Mouse (Mus musculus) forebrain, postnatal 0 days (tissue): Measurements from ENCODE around the gene Gm37240. TPM values are rescaled to one million over a fixed set of nuclear protein-coding genes. Genes with fewer than 3 reads are reported as not detected.

Experiments
- ATAC-seq: fragments of 200-750 bp; cut with Nextera tagmentation; 2 replicates; pipeline ENCODE4 v1.8.0; 2017; ENCODE audit warnings: mild to moderate bottlenecking, moderate library complexity
- DNase-seq: peaks from one replicate; pipeline ENCODE4 v3.0.0-alpha.2; 2015
- H3K27ac ChIP-seq: fragments of 300-500 bp; sonication (generic); 2 replicates; pipeline ENCODE4 v1.5.1; 2014; ENCODE audit warnings: low read depth, mild to moderate bottlenecking, antibody characterized with exemption, low read length, moderate library complexity, mixed read lengths
- H3K27me3 ChIP-seq: fragments of 300-500 bp; sonication (generic); 2 replicates; pipeline ENCODE4 v1.6.1; 2014; ENCODE audit warnings: mild to moderate bottlenecking, low read length, mixed read lengths; ENCODE audit not compliant: insufficient read depth
- H3K36me3 ChIP-seq: fragments of 300-500 bp; sonication (generic); 2 replicates; pipeline ENCODE4 v1.6.1; 2014; ENCODE audit warnings: mild to moderate bottlenecking, moderate library complexity; ENCODE audit not compliant: insufficient read depth
- H3K4me1 ChIP-seq: fragments of 300-500 bp; sonication (generic); 2 replicates; pipeline ENCODE4 v1.6.1; 2014; ENCODE audit warnings: antibody characterized with exemption; ENCODE audit not compliant: insufficient read depth
- H3K4me2 ChIP-seq: fragments of 300-500 bp; sonication (generic); 2 replicates; pipeline ENCODE4 v1.6.1; 2014; ENCODE audit warnings: low read depth, mild to moderate bottlenecking, moderate library complexity
- H3K4me3 ChIP-seq: fragments of 300-500 bp; sonication (generic); 2 replicates; pipeline ENCODE4 v1.5.1; 2014; ENCODE audit warnings: low read depth, low read length, mixed read lengths
- H3K9ac ChIP-seq: fragments of 300-500 bp; sonication (generic); 2 replicates; pipeline ENCODE4 v1.6.1; 2014; ENCODE audit warnings: mild to moderate bottlenecking
- H3K9me3 ChIP-seq: fragments of 300-500 bp; sonication (generic); 2 replicates; pipeline ENCODE4 v1.6.1; 2016; ENCODE audit warnings: low read length
- CTCF ChIP-seq: sonication (generic); IDR thresholded peaks from 2 replicates; pipeline ENCODE4 v1.5.1; 2016; ENCODE audit warnings: antibody characterized with exemption, control low read depth, low read depth
- WGBS: fragments of 180-500 bp; shearing (Covaris S2); extraction: QIAGEN DNeasy Blood & Tissue Kit; methylation state at CpG from one replicate; pipeline ENCODE4 v1.1.7; 2014; 5-methylcytosine and 5-hydroxymethylcytosine counted together
- polyA plus RNA-seq: library from polyadenylated mRNA; unstranded; fragments of >200 nt; fragmentation: Nextera tagmentation; extraction: Ambion mirVana; gene quantifications from 2 replicates; pipeline ENCODE4 v1.2.1, GENCODE M21; 2015
- total RNA-seq: library from RNA; depleted of rRNA; stranded (reverse); fragments of >200 nt; gene quantifications from 2 replicates; pipeline ENCODE4 v1.2.3, GENCODE M21; 2014

The Gm37240 gene
- total and polyA plus RNA-seq, 2 experiments from 2014 or later: 0.67 to 1.2 TPM

DNA sequence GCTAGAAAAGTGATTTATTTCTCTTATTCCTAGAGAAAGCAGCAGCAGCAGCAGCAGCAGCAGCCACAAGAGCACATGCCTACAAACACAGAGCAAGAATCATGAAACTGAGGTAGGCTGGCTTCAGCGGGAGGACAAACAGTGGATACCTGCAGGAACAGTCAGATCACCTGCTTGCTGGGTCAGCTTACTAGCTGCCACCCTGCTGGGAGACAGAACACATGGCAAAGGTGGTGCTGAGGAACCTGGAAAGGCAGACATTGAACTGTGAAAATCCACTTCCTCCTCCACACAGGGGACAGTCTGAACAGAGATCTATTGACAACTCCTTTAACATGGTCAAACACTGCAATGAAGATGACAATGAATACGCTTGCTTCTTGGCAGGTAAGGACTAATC lies 1358.3 kb downstream of the Gm37240 start:
- 82% methylated on average over 2 of the region's 2 CpGs for WGBS
- no peak overlapping the region for H3K9ac ChIP-seq
- no peaks in the 10 kb centered on the region for H3K27me3 ChIP-seq
- H3K4me1 ChIP-seq: no peaks in the 10 kb centered on the region
- DNase-seq (no peak), ATAC-seq (no peak)
- H3K4me3 ChIP-seq: no peak overlapping the region
- TF ChIP-seq CTCF: no peak
- no peak overlapping the region for H3K27ac ChIP-seq
- no peaks in the 10 kb centered on the region for H3K36me3 ChIP-seq
- H3K9me3 ChIP-seq: no peaks in the 10 kb centered on the region
- H3K4me2 ChIP-seq: no peak overlapping the region

DNA sequence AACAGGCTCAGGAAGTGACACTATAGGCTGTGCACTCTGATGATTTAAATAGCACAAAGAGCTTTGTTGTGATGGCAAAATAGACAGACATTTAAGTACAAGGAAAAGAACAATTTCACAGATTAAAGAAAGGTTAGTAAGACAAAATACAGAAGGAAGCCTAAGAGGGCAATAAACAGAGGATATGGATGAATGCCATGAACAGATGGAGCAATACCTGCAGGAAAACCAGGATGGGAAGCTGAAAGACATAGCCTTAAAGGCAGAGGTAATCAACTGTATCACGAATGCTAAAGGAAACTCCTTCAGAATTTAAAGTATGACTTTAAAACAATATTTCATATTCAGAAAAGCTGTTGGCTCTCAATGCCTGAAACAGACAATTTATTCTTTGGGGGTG lies 1362.4 kb downstream of the Gm37240 start:
- ATAC-seq (no peak), DNase-seq (no peak)
- Histone ChIP-seq H3K27ac (no peak overlapping the region), H3K9ac (no peak overlapping the region), H3K4me3 (no peak overlapping the region), H3K27me3 (no peaks in the 10 kb centered on the region), H3K4me1 (no peaks in the 10 kb centered on the region), H3K9me3 (no peaks in the 10 kb centered on the region), H3K36me3 (no peaks in the 10 kb centered on the region), H3K4me2 (no peak overlapping the region)
- WGBS: 74% methylated on average over 1 of the region's 1 CpGs
- no peak for TF ChIP-seq CTCF

DNA sequence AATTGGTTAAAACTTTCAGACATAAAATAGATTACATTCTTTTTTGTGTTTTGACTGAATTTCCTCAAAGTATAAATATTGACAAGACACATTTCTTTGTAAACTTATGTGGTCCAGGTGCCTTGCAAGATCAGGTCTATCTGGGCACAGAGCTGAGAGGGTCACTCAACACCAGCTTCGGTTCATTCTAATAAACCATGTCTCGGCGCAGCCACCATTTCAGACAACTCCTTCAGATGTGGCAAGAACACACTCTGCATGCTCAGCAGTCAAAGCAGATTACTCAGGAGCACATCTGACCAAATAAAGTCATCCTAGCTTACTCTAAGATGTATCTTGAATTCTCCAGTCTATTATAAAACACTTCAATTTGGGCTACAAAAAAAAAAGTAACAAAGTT lies 1371.2 kb downstream of the Gm37240 start:
- TF ChIP-seq CTCF: no peak
- Histone ChIP-seq H3K9me3 (no peaks in the 10 kb centered on the region), H3K4me3 (no peak overlapping the region), H3K4me2 (no peak overlapping the region), H3K36me3 (0 out of 2 replicates have a peak, but pooled peaks cover 4% of the 10 kb centered on the region), H3K4me1 (no peaks in the 10 kb centered on the region), H3K9ac (no peak overlapping the region), H3K27ac (no peak overlapping the region), H3K27me3 (no peaks in the 10 kb centered on the region)
- ATAC-seq (no peak), DNase-seq (no peak)
- WGBS: 97% methylated on average over 3 of the region's 3 CpGs

- Histone ChIP-seq H3K4me1 (no peaks in the 10 kb centered on the region), H3K9ac (no peak overlapping the region)
- WGBS: 68% methylated on average over 6 of the region's 6 CpGs
Observed at GRCm38 (mm10) chr3:84512774-84513515, 1374.4 kb downstream of the Gm37240 start.

GRCm38 (mm10) chr3:84505193-84505592 lies 1382.1 kb downstream of the Gm37240 start:
- TF ChIP-seq CTCF: no peak
- Histone ChIP-seq H3K27me3 (no peaks in the 10 kb centered on the region), H3K9me3 (no peaks in the 10 kb centered on the region), H3K4me1 (no peaks in the 10 kb centered on the region), H3K4me2 (no peak overlapping the region), H3K4me3 (no peak overlapping the region), H3K27ac (no peak overlapping the region), H3K36me3 (peaks cover 4% of the 10 kb centered on the region), H3K9ac (no peak overlapping the region)
- DNase-seq (no peak), ATAC-seq (no peak)
- WGBS: 88% methylated on average over 4 of the region's 4 CpGs

More at GRCm38 (mm10) chr3:84512774-84513515, 1374.4 kb downstream of the Gm37240 start:
- no peak for ATAC-seq
- Histone ChIP-seq H3K27ac (no peak overlapping the region), H3K27me3 (no peaks in the 10 kb centered on the region), H3K4me3 (no peak overlapping the region), H3K4me2 (no peak overlapping the region), H3K9me3 (no peaks in the 10 kb centered on the region), H3K36me3 (peaks cover 4% of the 10 kb centered on the region; the same call in 1 of the 2 replicates)
- TF ChIP-seq CTCF: no peak
- no peak for DNase-seq

DNA sequence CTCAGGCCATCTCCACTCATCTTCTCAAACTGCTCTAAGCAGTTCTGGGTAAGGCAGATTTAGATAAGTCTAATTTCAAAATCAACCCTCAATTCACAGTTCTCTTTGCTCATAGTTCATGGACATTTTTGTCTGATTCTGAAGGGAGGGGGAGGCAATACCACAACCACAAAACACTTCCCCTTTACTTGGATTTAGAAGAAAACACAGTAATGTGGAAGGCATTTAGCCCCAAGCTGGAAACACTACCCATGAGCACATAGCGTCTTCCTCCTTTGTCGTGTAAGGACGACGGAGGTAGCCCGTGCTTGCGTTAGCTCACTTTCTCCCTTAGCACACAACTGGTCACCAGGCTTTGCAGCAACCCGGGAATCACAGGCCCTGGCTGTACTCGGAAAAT lies 1383.0 kb downstream of the Gm37240 start:
- no peak for TF ChIP-seq CTCF
- Histone ChIP-seq H3K27ac (no peak overlapping the region), H3K9ac (no peak overlapping the region), H3K4me2 (no peak overlapping the region), H3K36me3 (peaks cover 4% of the 10 kb centered on the region), H3K4me3 (no peak overlapping the region), H3K9me3 (no peaks in the 10 kb centered on the region), H3K4me1 (no peaks in the 10 kb centered on the region), H3K27me3 (no peaks in the 10 kb centered on the region)
- ATAC-seq (no peak), DNase-seq (no peak)
- WGBS: 92% methylated on average over 8 of the region's 8 CpGs

- Histone ChIP-seq H3K27ac (no peak overlapping the region), H3K36me3 (no peaks in the 10 kb centered on the region; the same call in 1 of the 2 replicates), H3K4me2 (no peak overlapping the region), H3K27me3 (no peaks in the 10 kb centered on the region), H3K4me3 (no peak overlapping the region), H3K9ac (no peak overlapping the region), H3K9me3 (no peaks in the 10 kb centered on the region), H3K4me1 (no peaks in the 10 kb centered on the region)
- ATAC-seq (no peak), DNase-seq (no peak)
- no peak for TF ChIP-seq CTCF
- 86% methylated on average over 2 of the region's 2 CpGs for WGBS
Observed at GRCm38 (mm10) chr3:84502101-84502500, 1385.2 kb downstream of the Gm37240 start.
